Mouse (Mus musculus) limb, embryonic 11.5 days (tissue): ENCODE measurements at regions not wholly inside any gene's neighbourhood (a gene's known extent, or its start where the extent isn't known, plus 50 kb on each side); places are given as distances from the start of the nearest gene placed in this dataset.
A peak's percentile ranks its signal among the peaks of the same experiment; 100 is the strongest.
"Not testable (repeated sequence)": the region's sequence is repeated elsewhere in the genome, so short reads cannot be mapped to it uniquely, and the experiment has no call there.

ENCODE experiments used
- ATAC-seq: fragments of 200-750 bp; cut with Nextera tagmentation; 2 replicates; pipeline ENCODE4 v1.8.0; 2017; ENCODE audit warnings: low read depth; ENCODE audit not compliant: insufficient number of reproducible peaks, low FRiP score, low TSS enrichment
- DNase-seq: peaks from one replicate; pipeline ENCODE4 v3.0.0-alpha.2; 2015; ENCODE audit warnings: low spot score
- H3K27ac ChIP-seq: fragments of 300-500 bp; sonication (generic); replicated peaks from 2 replicates; pipeline ENCODE4 v1.5.1; 2014; ENCODE audit warnings: low read depth, mild to moderate bottlenecking, low read length
- H3K27me3 ChIP-seq: fragments of 300-500 bp; sonication (generic); 2 replicates; pipeline ENCODE4 v1.6.1; 2014; ENCODE audit warnings: mild to moderate bottlenecking, low read length, mixed read lengths; ENCODE audit not compliant: control insufficient read depth, insufficient read depth
- H3K36me3 ChIP-seq: fragments of 300-500 bp; sonication (generic); 2 replicates; pipeline ENCODE4 v1.6.1; 2014; ENCODE audit warnings: mild to moderate bottlenecking, low read length, moderate library complexity, mixed read lengths; ENCODE audit not compliant: control insufficient read depth, insufficient read depth
- H3K4me1 ChIP-seq: fragments of 300-500 bp; sonication (generic); 2 replicates; pipeline ENCODE4 v1.6.1; 2014; ENCODE audit warnings: low read length, mixed read lengths; ENCODE audit not compliant: control insufficient read depth, insufficient read depth
- H3K4me2 ChIP-seq: fragments of 300-500 bp; sonication (generic); 2 replicates; pipeline ENCODE4 v1.6.1; 2014; ENCODE audit warnings: low read depth, mild to moderate bottlenecking, moderate library complexity; ENCODE audit not compliant: severe bottlenecking
- H3K4me3 ChIP-seq: fragments of 300-500 bp; sonication (generic); 2 replicates; pipeline ENCODE4 v1.5.1; 2014; ENCODE audit warnings: low read depth, low read length
- H3K9ac ChIP-seq: fragments of 300-500 bp; sonication (generic); 2 replicates; pipeline ENCODE4 v1.6.1; 2014; ENCODE audit warnings: mild to moderate bottlenecking, low read length
- H3K9me3 ChIP-seq: fragments of 300-500 bp; sonication (generic); 2 replicates; pipeline ENCODE4 v1.6.1; 2016; ENCODE audit warnings: low read length; ENCODE audit not compliant: control insufficient read depth
- WGBS: fragments of 180-500 bp; shearing (Covaris S2); extraction: QIAGEN DNeasy Blood & Tissue Kit; methylation state at CpG from one replicate; pipeline ENCODE4 v1.1.7; 2014; 5-methylcytosine and 5-hydroxymethylcytosine counted together

DNA sequence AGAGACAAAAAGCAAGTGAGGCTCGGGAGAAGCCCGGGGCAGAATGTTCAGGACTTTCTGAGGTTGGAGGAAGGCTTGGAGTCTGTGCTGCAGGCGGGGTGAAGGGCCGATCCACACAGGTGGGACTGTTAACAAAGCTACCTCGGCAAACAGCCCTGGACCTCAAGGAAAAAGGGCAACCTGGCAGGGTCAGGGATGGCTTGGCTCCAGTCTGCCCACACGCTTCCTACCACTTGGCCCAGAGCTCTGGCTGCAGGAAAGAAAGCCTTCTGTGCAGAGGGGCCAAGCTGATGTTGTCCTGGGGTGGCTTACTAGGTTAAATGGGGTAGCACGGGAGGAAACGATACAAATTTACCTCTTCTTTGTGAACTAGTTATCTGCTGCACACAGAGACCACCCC is 121.5 kb upstream of the Rybp start:
- ATAC-seq, result no peak
- no peak overlapping the region for H3K9ac ChIP-seq
- no peak overlapping the region for H3K27ac ChIP-seq
- DNase-seq, result no peak
- no peaks in the 10 kb centered on the region for H3K36me3 ChIP-seq
- no peaks in the 10 kb centered on the region for H3K9me3 ChIP-seq
- H3K27me3 ChIP-seq, result no peaks in the 10 kb centered on the region
- WGBS, result 82% methylated on average over 8 of the region's 8 CpGs
- H3K4me1 ChIP-seq, result peaks cover 3% of the 10 kb centered on the region; the same call in 1 of the 2 replicates
- H3K4me2 ChIP-seq, result no peak overlapping the region
- H3K4me3 ChIP-seq, result no peak overlapping the region

DNA sequence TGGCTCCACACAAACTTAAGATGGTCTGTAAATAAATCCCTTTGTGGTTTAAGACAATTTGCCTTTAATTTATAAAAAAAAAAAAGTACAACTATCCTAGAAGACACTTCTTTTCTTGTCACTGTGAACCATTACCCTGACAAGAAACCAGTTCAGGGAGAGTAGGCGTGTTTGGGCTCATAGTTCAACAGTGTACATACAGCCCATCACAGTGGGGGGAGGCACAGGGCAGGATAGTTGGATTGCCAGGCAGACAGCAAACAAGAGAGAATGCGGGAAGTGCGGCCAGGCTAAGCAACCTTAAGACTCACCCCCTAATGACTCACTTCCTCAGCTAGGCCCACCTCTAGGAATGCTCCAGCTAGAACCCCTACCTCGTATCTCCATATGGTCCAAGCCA is 119.2 kb upstream of the Rybp start:
- Histone ChIP-seq H3K4me2 (no peak overlapping the region), H3K27ac (no peak overlapping the region), H3K9ac (no peak overlapping the region), H3K9me3 (no peaks in the 10 kb centered on the region), H3K4me3 (no peak overlapping the region), H3K27me3 (no peaks in the 10 kb centered on the region), H3K36me3 (no peaks in the 10 kb centered on the region), H3K4me1 (peaks cover 8% of the 10 kb centered on the region; the same call in 1 of the 2 replicates)
- no peak for ATAC-seq
- no peak for DNase-seq
- 91% methylated on average over 4 of the region's 4 CpGs for WGBS

DNA sequence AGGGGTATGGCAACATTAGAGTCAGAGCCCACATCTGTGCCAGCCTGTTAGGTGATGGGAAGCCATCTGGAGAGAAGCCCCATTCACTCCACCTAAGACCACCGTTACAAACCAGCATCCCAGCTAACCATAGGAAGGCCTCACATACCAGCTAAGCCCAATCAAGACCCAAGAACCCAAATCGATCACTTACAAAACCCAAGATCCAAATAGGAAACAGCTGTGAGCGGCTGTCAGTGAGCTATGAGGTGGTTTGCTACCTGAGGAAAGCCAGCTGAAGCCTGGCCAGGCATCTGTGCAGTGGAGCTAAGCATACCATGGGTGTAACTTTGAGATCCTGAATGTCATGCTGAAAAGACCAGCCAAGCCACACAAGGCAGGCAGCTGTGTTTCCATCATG is 116.9 kb upstream of the Rybp start:
- H3K4me3 ChIP-seq, result no peak overlapping the region
- ATAC-seq, result peak; percentile 58; the same call in 1 of the 2 replicates
- no peaks in the 10 kb centered on the region for H3K9me3 ChIP-seq
- H3K9ac ChIP-seq, result no peak overlapping the region
- H3K36me3 ChIP-seq, result no peaks in the 10 kb centered on the region
- no peak overlapping the region for H3K4me2 ChIP-seq
- H3K27me3 ChIP-seq, result no peaks in the 10 kb centered on the region
- no peak overlapping the region for H3K27ac ChIP-seq
- H3K4me1 ChIP-seq, result peaks cover 8% of the 10 kb centered on the region; the same call in 1 of the 2 replicates
- peak; percentile 61 for DNase-seq
- WGBS, result 37% methylated on average over 3 of the region's 3 CpGs

DNA sequence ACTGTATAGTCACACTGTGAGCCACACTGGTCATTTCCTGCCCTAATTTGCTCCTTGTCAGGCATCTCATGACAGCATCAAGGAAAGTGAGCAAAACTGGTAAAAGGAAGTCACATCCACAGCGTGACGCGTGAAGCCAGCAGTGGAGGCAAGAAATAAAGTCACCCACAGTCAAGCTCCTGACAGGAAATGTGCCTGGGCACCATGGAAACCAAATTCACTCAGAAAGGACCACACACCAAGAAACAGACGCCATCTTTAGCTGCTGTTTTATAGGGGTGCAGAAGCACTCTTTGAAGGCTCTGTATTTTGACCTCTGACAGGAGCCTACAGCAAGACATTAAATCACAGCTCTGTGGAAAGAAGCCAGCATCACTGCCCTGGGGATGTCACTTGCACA is 115.4 kb upstream of the Rybp start:
- H3K27ac ChIP-seq, result no peak overlapping the region
- DNase-seq, result peak; percentile 75

DNA sequence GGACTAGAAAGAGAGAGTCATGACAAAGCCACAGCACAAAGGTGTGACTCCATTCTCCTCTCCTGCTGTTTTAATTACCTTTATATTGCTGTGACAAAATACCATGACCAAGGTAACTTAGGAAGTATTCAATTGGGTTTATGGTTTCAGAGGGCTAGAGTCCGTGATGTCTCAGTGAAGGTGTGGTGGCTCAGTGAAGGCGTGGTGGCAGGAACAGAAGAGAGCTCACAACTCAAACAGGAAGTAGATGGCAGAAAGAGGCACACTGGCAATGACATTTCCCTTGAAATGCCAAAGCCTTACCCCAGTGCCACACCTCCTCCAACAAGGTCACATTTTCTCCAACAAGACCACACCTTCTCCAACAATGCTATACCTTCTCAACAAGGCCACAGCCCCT is 114.4 kb upstream of the Rybp start:
- H3K9me3 ChIP-seq, result no peaks in the 10 kb centered on the region
- no peak overlapping the region for H3K4me3 ChIP-seq
- no peak overlapping the region for H3K4me2 ChIP-seq
- no peaks in the 10 kb centered on the region for H3K27me3 ChIP-seq
- peaks cover 8% of the 10 kb centered on the region; the same call in 1 of the 2 replicates for H3K4me1 ChIP-seq
- DNase-seq, result no peak
- ATAC-seq, result no peak
- no peaks in the 10 kb centered on the region for H3K36me3 ChIP-seq
- WGBS, result 96% methylated on average over 2 of the region's 2 CpGs
- no peak overlapping the region for H3K27ac ChIP-seq
- no peak overlapping the region for H3K9ac ChIP-seq

More for the DNA sequence above, 115.4 kb upstream of the Rybp start:
- no peaks in the 10 kb centered on the region for H3K27me3 ChIP-seq
- H3K9me3 ChIP-seq, result no peaks in the 10 kb centered on the region
- 0 out of 2 replicates have a peak, but pooled peaks have one; percentile 18 for ATAC-seq
- WGBS, result 16% methylated on average over 4 of the region's 4 CpGs
- peaks cover 8% of the 10 kb centered on the region; the same call in 1 of the 2 replicates for H3K4me1 ChIP-seq
- H3K9ac ChIP-seq, result no peak overlapping the region
- no peak overlapping the region for H3K4me3 ChIP-seq
- H3K36me3 ChIP-seq, result no peaks in the 10 kb centered on the region
- H3K4me2 ChIP-seq, result no peak overlapping the region

DNA sequence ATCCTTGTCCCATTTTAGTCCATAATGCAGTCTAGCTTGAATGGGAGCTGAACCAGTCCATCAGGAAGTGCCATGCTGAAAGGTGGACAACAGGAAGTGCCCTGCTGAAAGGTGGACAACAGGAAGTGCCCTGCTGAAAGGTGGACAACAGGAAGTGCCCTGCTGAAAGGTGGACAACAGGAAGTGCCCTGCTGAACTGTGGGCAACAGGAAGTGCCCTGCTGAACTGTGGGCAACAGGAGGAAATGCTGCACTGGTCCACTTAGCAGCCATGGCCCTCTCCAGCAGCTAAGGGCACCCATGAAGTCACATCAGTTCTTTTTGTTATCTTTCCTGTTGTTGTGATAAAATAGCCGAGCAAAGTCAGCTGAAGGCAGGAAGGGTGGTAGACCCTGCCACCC is 112.1 kb upstream of the Rybp start:
- H3K9me3 ChIP-seq, H3K4me3 ChIP-seq, H3K27ac ChIP-seq, H3K27me3 ChIP-seq, H3K4me1 ChIP-seq, H3K9ac ChIP-seq, H3K36me3 ChIP-seq, H3K4me2 ChIP-seq, ATAC-seq, DNase-seq: not testable (repeated sequence)
- WGBS, result 86% methylated on average over 1 of the region's 1 CpGs

DNA sequence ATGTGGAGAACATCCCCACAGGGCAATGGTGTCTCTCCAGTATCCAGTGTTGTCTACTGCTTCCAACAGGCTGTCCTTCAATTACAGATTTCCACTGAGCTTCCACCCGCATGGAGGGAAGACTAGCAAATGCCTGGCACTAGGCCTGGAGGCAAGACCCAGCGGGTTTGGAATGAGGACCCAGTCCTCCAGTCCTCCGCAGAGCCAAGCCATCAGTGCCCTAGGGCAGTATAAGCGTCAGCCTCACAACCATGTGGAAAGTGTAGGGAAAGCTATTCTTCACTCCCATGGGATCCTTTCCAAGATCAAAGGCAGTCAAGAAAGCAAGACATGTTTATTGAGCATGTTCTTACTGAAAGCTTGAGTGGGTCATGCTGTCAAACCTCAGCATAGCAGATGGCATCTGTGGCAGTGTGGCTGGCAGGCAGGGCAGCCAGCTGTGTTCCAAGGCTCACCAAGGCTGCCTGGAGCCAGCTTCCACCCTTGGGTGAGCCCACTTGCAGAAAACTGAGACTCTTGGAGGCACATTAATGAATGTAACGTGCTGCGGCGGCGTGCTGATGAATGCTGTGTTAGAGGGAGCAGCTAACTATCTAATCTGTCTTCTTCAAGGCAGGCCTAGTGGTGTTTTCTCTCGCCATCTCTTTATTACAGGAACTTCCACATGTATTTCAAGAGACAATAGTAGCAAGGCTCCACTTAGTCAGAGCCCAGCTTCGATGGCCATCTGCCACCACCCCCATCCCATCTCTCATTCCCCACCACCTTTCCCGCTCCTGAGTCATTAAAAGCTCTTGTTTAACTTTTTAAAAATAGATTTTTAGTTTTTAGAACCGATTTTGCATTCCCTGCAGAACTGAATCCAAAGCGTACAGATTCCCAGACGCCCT is 109.3 kb upstream of the Rybp start:
- no peaks in the 10 kb centered on the region for H3K27me3 ChIP-seq
- 74% methylated on average over 14 of the region's 14 CpGs for WGBS
- H3K36me3 ChIP-seq, result no peaks in the 10 kb centered on the region
- H3K27ac ChIP-seq, result no peak overlapping the region
- no peak overlapping the region for H3K4me2 ChIP-seq
- H3K4me1 ChIP-seq, result no peaks in the 10 kb centered on the region
- DNase-seq (no peak), ATAC-seq (no peak)
- no peak overlapping the region for H3K4me3 ChIP-seq
- H3K9ac ChIP-seq, result no peak overlapping the region
- no peaks in the 10 kb centered on the region for H3K9me3 ChIP-seq

DNA sequence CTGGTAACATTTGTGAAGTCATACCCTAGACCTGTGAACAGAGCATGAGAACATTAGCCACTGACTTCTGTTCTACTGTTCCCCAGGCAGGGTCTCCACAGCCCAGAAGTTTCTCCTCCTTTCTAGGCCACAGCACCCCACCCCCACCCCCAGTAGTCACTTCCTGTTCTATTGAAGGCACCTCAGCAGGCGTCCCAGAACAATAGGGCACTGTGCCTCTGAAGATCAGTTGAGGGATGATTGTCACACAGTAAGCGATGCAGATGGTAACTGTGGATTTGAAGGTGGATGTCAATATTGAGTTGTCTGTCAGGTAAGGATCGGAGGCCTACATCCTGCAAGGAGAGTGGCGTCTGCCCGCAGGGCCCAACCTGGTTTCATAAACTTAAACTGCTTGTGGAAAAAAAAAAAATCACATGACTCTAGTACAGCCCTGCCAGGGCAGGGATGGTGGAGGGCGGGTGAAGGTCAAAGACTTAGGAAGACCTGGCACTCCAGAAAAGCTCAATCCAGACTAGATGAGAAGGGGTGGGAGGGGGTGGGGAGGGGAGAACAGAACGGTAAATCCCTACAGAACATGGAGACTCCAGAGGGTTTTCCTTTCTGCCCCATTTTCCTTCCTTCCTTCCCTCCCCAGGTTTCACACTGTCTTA is 103.1 kb upstream of the Rybp start:
- 89% methylated on average over 7 of the region's 7 CpGs for WGBS
- no peaks in the 10 kb centered on the region for H3K9me3 ChIP-seq

More for the DNA sequence above, 103.1 kb upstream of the Rybp start:
- ATAC-seq (no peak), DNase-seq (no peak)
- no peak overlapping the region for H3K9ac ChIP-seq
- H3K4me3 ChIP-seq, result no peak overlapping the region
- no peaks in the 10 kb centered on the region for H3K4me1 ChIP-seq
- no peaks in the 10 kb centered on the region for H3K36me3 ChIP-seq
- H3K27ac ChIP-seq, result no peak overlapping the region
- no peaks in the 10 kb centered on the region for H3K27me3 ChIP-seq
- H3K4me2 ChIP-seq, result no peak overlapping the region
